ENCODE assay signal across 26 mouse cellular contexts in the genomic region with DNA sequence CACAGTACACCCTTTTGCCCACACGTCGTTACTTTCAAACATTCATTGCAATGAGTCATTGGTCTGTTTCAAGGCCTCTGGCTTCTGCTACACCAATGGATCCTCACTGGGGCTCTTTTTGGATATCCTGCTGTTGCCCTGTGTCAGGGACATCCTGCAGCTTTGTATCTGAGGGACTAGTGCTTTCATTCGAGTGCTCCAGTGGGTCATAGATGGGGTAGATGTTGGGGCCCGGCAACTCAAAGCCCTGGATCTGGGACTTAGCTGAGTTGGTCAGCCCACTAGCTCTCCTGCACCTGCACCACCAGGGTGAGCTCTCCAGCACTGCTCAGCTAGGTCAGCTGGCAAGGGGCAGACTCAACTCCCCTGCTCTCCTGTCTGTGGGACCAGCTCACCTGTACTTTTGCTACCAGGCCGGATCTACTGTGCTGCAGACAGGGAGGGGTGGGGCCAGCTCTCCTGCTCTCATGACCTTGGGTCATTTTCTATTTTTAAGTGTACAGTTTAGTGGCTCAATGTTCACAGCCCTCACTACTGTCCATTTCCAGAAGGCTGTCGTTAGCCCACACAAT. TPM values are rescaled to one million over a fixed set of nuclear protein-coding genes. Genes with fewer than 3 reads are reported as not detected.
DNase-seq lines count a peak whose midpoint lies in the region.
"Had no signal": no experiment of that assay in that cellular context is flagged by ENCODE, and none has a peak within 500 bp of the region (broad histone marks: within the 10 kb centered on the region; RNA-seq: fewer than 3 reads in every experiment).

No protein-coding gene starts in this region.

- peak; percentile 65 to 88 for DNase-seq in adrenal gland, adult (ENCODE audit: inconsistent age in 2 of 2, low spot score in 1 of 2)
- no peak for DNase-seq in adrenal gland, postnatal 4 days (ENCODE audit: low spot score in 2 of 2)
- peak; percentile 21 for DNase-seq in kidney, postnatal 10 days
- DNase-seq in kidney, adult 9 months = no peak
- peak; percentile 67 for DNase-seq in adrenal gland, adult 2 months
- DNase-seq in adrenal gland, postnatal 36 days = peak; percentile 37
- DNase-seq in urinary bladder, postnatal 10 days (ENCODE audit: low spot score) = no peak
- no peak for DNase-seq in urinary bladder, adult 18-20 months (ENCODE audit: low spot score in 2 of 2)
- DNase-seq: cerebellum, adult 11-12 months; cerebellum, adult 9-11 months; heart, postnatal 36 days; kidney, postnatal 25 days; left cerebral cortex, postnatal 4 days; liver, embryonic 13.5 days; lung, adult 2 months; lung, postnatal 10 days; midbrain, embryonic 14.5 days; retina, postnatal 1 day; right cerebral cortex, postnatal 14 days; thymus, adult 2 months; thymus, postnatal 36 days had no signal

RNA-seq across cellular contexts. Expression of a gene that starts 42.4 kb away (rescaled TPM):
- total RNA-seq in adrenal gland, postnatal 4 days (2021) = 10 to 100 TPM in 1 of 2 experiments, 1 to 10 TPM in 1; 8.5 to 14.8 TPM
- 10 to 100 TPM; 10.6 to 11.4 TPM for total RNA-seq in adrenal gland, adult 2 months (2021)
- 21.3 and 26.9 TPM in 2 replicates for polyA plus RNA-seq in adrenal gland, adult 2 months (2012; rRNA removed)
- 10 to 100 TPM in 1 of 2 experiments, 1 to 10 TPM in 1; 8.6 to 12.4 TPM for total RNA-seq in adrenal gland, postnatal 36 days (2021)
- total RNA-seq: common myeloid progenitor, adult 5-6 weeks; megakaryocyte-erythroid progenitor cell, adult 5-6 weeks had no signal
- polyA plus RNA-seq: activated CD4-positive, CD25-positive, alpha-beta regulatory T cell, adult 4 months; erythroblast, embryonic 14.5 days; macrophage had no signal

RNA-seq across cellular contexts. Expression of a gene that starts 57.3 kb away (rescaled TPM):
- total RNA-seq in adrenal gland, postnatal 4 days (2021) = 10 to 100 TPM; 59.7 to 67.6 TPM
- total RNA-seq in adrenal gland, adult 2 months (2021) = 100 to 1,000 TPM; 112 to 141 TPM
- polyA plus RNA-seq in adrenal gland, adult 2 months (2012; rRNA removed) = 86.4 and 144 TPM in 2 replicates
- total RNA-seq in adrenal gland, postnatal 36 days (2021) = 100 to 1,000 TPM in 1 of 2 experiments, 10 to 100 TPM in 1; 85.8 to 112 TPM

Comparison
In these comparisons a context has a peak if more than half of its experiments do, and no peak if none do; other contexts are left out.
1. DNase-seq: peak in adrenal gland, adult (2 of 2), kidney, postnatal 10 days (single experiment), adrenal gland, adult 2 months (single experiment) and adrenal gland, postnatal 36 days (2 of 2); none in adrenal gland, postnatal 4 days (0 of 2), kidney, adult 9 months (single experiment), urinary bladder, postnatal 10 days (single experiment) and urinary bladder, adult 18-20 months (0 of 2).